Mouse (Mus musculus): ENCODE results near the gene Smarcc2. TPM values are rescaled to one million over a fixed set of nuclear protein-coding genes. Genes with fewer than 3 reads are reported as not detected.
A peak's percentile ranks its signal among the peaks of the same experiment; 100 is the strongest.

Gene Smarcc2
- total and polyA plus RNA-seq, 2 experiments from 2014 or later, result 143 to 233 TPM

DNA sequence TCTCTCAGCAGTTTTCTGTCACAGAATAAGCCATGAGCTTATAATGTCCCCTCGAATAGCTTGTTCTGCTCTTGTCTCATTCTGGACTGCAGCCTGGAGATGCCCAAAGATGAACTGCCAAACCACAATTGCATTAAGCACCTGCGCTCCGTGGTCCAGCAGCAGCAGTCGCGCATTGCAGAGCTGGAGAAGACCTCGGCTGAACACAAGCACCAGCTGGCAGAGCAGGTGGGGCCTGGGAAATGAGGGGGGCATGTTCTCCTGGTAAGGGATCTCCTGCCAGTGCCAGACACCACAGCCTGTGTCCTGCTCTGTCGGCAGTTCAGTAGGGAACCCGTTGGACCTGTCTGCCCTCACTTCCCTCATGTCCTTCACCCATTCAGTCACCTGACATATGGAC, 22.7 kb upstream of the Smarcc2 start:
- no peak for TF ChIP-seq CTCF (IDR thresholded peaks at IDR 0.05)
- no peaks in the 10 kb centered on the region for H3K9me3 ChIP-seq (ENCODE audit: low read length)
- H3K4me1 ChIP-seq (ENCODE audit: insufficient read depth, low read length), result no peaks in the 10 kb centered on the region
- no peak overlapping the region for H3K27ac ChIP-seq (ENCODE audit: low read depth, low read length)
- no peaks in the 10 kb centered on the region for H3K27me3 ChIP-seq (ENCODE audit: insufficient read depth, low read length)
- no peak overlapping the region for H3K9ac ChIP-seq (replicated peaks; ENCODE audit: low read length, poor library complexity, severe bottlenecking)
- H3K36me3 ChIP-seq (ENCODE audit: insufficient read depth, low read length), result peaks cover 55% of the 10 kb centered on the region
- WGBS, result 95% methylated on average over 8 of the region's 8 CpGs
- no peak overlapping the region for H3K4me3 ChIP-seq (ENCODE audit: low read depth, low read length)
- no peak for ATAC-seq (ENCODE audit: low FRiP score)
- H3K4me2 ChIP-seq (ENCODE audit: low read depth, low read length, poor library complexity, severe bottlenecking), result no peak overlapping the region
- no peak for DNase-seq (ENCODE audit: low spot score)

GRCm38 (mm10) chr10:128438675-128439279, 20.3 kb upstream of the Smarcc2 start:
- TF ChIP-seq CTCF (IDR thresholded peaks at IDR 0.05), result no peak
- ATAC-seq (ENCODE audit: low FRiP score) (no peak), DNase-seq (ENCODE audit: low spot score) (no peak)
- Histone ChIP-seq H3K27ac (ENCODE audit: low read depth, low read length) (no peak overlapping the region), H3K9me3 (ENCODE audit: low read length) (no peaks in the 10 kb centered on the region), H3K36me3 (ENCODE audit: insufficient read depth, low read length) (peaks cover 55% of the 10 kb centered on the region), H3K27me3 (ENCODE audit: insufficient read depth, low read length) (no peaks in the 10 kb centered on the region), H3K9ac (replicated peaks; ENCODE audit: low read length, poor library complexity, severe bottlenecking) (no peak overlapping the region), H3K4me2 (ENCODE audit: low read depth, low read length, poor library complexity, severe bottlenecking) (no peak overlapping the region), H3K4me1 (ENCODE audit: insufficient read depth, low read length) (no peaks in the 10 kb centered on the region), H3K4me3 (ENCODE audit: low read depth, low read length) (no peak overlapping the region)
- 84% methylated on average over 10 of the region's 10 CpGs for WGBS

- Histone ChIP-seq H3K27me3 (ENCODE audit: insufficient read depth, low read length) (no peaks in the 10 kb centered on the region), H3K9ac (replicated peaks; ENCODE audit: low read length, poor library complexity, severe bottlenecking) (no peak overlapping the region), H3K27ac (ENCODE audit: low read depth, low read length) (no peak overlapping the region), H3K4me2 (ENCODE audit: low read depth, low read length, poor library complexity, severe bottlenecking) (no peak overlapping the region), H3K36me3 (ENCODE audit: insufficient read depth, low read length) (peaks cover 46% of the 10 kb centered on the region), H3K4me1 (ENCODE audit: insufficient read depth, low read length) (no peaks in the 10 kb centered on the region), H3K9me3 (ENCODE audit: low read length) (no peaks in the 10 kb centered on the region), H3K4me3 (ENCODE audit: low read depth, low read length) (no peak overlapping the region)
- no peak for ATAC-seq (ENCODE audit: low FRiP score)
- peak; percentile 62 for DNase-seq (ENCODE audit: low spot score)
- peak; percentile 66 for TF ChIP-seq CTCF (IDR thresholded peaks at IDR 0.05)
- WGBS, result 63% methylated on average over 10 of the region's 10 CpGs
These were observed 18.6 kb upstream of the Smarcc2 start for GRCm38 (mm10) chr10:128440407-128440806.

GRCm38 (mm10) chr10:128441324-128442119, 17.5 kb upstream of the Smarcc2 start:
- Histone ChIP-seq H3K4me1 (ENCODE audit: insufficient read depth, low read length) (no peaks in the 10 kb centered on the region), H3K36me3 (ENCODE audit: insufficient read depth, low read length) (peaks cover 34% of the 10 kb centered on the region), H3K9me3 (ENCODE audit: low read length) (no peaks in the 10 kb centered on the region), H3K9ac (replicated peaks; ENCODE audit: low read length, poor library complexity, severe bottlenecking) (no peak overlapping the region), H3K27me3 (ENCODE audit: insufficient read depth, low read length) (no peaks in the 10 kb centered on the region), H3K4me3 (ENCODE audit: low read depth, low read length) (no peak overlapping the region), H3K27ac (ENCODE audit: low read depth, low read length) (no peak overlapping the region), H3K4me2 (ENCODE audit: low read depth, low read length, poor library complexity, severe bottlenecking) (no peak overlapping the region)
- DNase-seq (ENCODE audit: low spot score), result no peak
- 78% methylated on average over 10 of the region's 10 CpGs for WGBS
- no peak for ATAC-seq (ENCODE audit: low FRiP score)
- no peak for TF ChIP-seq CTCF (IDR thresholded peaks at IDR 0.05)

- H3K27me3 ChIP-seq (ENCODE audit: insufficient read depth, low read length), result no peaks in the 10 kb centered on the region
- H3K27ac ChIP-seq (ENCODE audit: low read depth, low read length), result no peak overlapping the region
- H3K9ac ChIP-seq (replicated peaks; ENCODE audit: low read length, poor library complexity, severe bottlenecking), result no peak overlapping the region
- no peaks in the 10 kb centered on the region for H3K4me1 ChIP-seq (ENCODE audit: insufficient read depth, low read length)
- no peak for TF ChIP-seq CTCF (IDR thresholded peaks at IDR 0.05)
- WGBS, result 94% methylated on average over 1 of the region's 1 CpGs
- no peak overlapping the region for H3K4me2 ChIP-seq (ENCODE audit: low read depth, low read length, poor library complexity, severe bottlenecking)
- no peak for ATAC-seq (ENCODE audit: low FRiP score)
- H3K4me3 ChIP-seq (ENCODE audit: low read depth, low read length), result no peak overlapping the region
- no peak for DNase-seq (ENCODE audit: low spot score)
- no peaks in the 10 kb centered on the region for H3K9me3 ChIP-seq (ENCODE audit: low read length)
- peaks cover 25% of the 10 kb centered on the region for H3K36me3 ChIP-seq (ENCODE audit: insufficient read depth, low read length)
These were observed 16.3 kb upstream of the Smarcc2 start for GRCm38 (mm10) chr10:128442718-128443117.

- no peak overlapping the region for H3K9ac ChIP-seq (replicated peaks; ENCODE audit: low read length, poor library complexity, severe bottlenecking)
- ATAC-seq (ENCODE audit: low FRiP score), result no peak
- WGBS, result 81% methylated on average over 6 of the region's 6 CpGs
- no peak overlapping the region for H3K4me3 ChIP-seq (ENCODE audit: low read depth, low read length)
- H3K4me1 ChIP-seq (ENCODE audit: insufficient read depth, low read length), result no peaks in the 10 kb centered on the region
- H3K4me2 ChIP-seq (ENCODE audit: low read depth, low read length, poor library complexity, severe bottlenecking), result no peak overlapping the region
- no peaks in the 10 kb centered on the region for H3K27me3 ChIP-seq (ENCODE audit: insufficient read depth, low read length)
- no peak overlapping the region for H3K27ac ChIP-seq (ENCODE audit: low read depth, low read length)
- DNase-seq (ENCODE audit: low spot score), result no peak
- H3K9me3 ChIP-seq (ENCODE audit: low read length), result no peaks in the 10 kb centered on the region
- TF ChIP-seq CTCF (IDR thresholded peaks at IDR 0.05), result no peak
- peaks cover 11% of the 10 kb centered on the region for H3K36me3 ChIP-seq (ENCODE audit: insufficient read depth, low read length)
These were observed 14.7 kb upstream of the Smarcc2 start for GRCm38 (mm10) chr10:128444354-128444753.

All from midbrain, postnatal 0 days (tissue).